Mouse (Mus musculus) layer of hippocampus, adult 8-10 months (tissue): ENCODE results near the gene Gm21173. TPM values are rescaled to one million over a fixed set of nuclear protein-coding genes. Genes with fewer than 3 reads are reported as not detected.
"Not testable (repeated sequence)": the region's sequence is repeated elsewhere in the genome, so short reads cannot be mapped to it uniquely, and the experiment has no call there.

ENCODE experiments used
- DNase-seq, 2 experiments: peaks; one replicate each; pipeline ENCODE4 v3.0.0; 2022; ENCODE audit warnings: low spot score in 2 of 2
- total RNA-seq, 4 experiments: library from RNA; stranded (reverse); gene quantifications; 2 replicates each; pipeline ENCODE4 v1.2.4; 2022

Gm21173 gene
- total RNA-seq = not detected

DNA sequence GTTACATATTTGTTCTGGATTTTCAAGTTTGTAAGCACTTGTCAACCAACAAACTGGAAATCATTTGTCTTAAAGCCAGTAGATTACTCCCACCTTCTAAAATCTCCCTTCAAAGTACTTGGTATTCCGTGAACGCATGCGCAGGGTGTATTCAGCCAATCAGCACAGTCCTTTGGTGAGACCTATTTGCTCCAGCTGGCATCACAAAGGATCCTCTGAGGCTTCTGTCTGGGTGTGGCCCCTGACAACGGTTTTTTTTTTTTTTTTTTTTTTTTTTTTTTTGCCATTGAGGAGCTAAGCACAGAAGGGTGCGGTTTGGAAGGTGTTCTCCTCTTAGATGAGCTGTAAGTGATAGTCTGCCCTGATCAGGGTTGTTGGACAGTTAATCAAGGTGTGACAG is at the start of gene Gm21173:
Gene Gm21173 (plus strand): TSS at position 301 of the 400 bp plus-strand sequence.
- DNase-seq = not testable (repeated sequence)
